Mouse (Mus musculus) forebrain, embryonic 16.5 days (tissue): ENCODE results near the gene A430005L14Rik. TPM values are rescaled to one million over a fixed set of nuclear protein-coding genes. Genes with fewer than 3 reads are reported as not detected.
"Not testable (repeated sequence)": the region's sequence is repeated elsewhere in the genome, so short reads cannot be mapped to it uniquely, and the experiment has no call there.

Experiments
- ATAC-seq: fragments of 200-750 bp; cut with Nextera tagmentation; 2 replicates; pipeline ENCODE4 v1.8.0; 2017; ENCODE audit warnings: mild to moderate bottlenecking, moderate library complexity
- H3K27ac ChIP-seq: fragments of 300-500 bp; sonication (generic); 2 replicates; pipeline ENCODE4 v1.5.1; 2014; ENCODE audit warnings: low read length, control low read depth
- H3K27me3 ChIP-seq: fragments of 300-500 bp; sonication (generic); replicated peaks from 2 replicates; pipeline ENCODE4 v1.6.1; 2014; ENCODE audit warnings: low read length; ENCODE audit not compliant: control insufficient read depth, insufficient read depth
- H3K36me3 ChIP-seq: fragments of 300-500 bp; sonication (generic); 2 replicates; pipeline ENCODE4 v1.6.1; 2014; ENCODE audit not compliant: control insufficient read depth, insufficient read depth
- H3K4me1 ChIP-seq: fragments of 300-500 bp; sonication (generic); replicated peaks from 2 replicates; pipeline ENCODE4 v1.6.1; 2014; ENCODE audit warnings: low read length; ENCODE audit not compliant: control insufficient read depth, insufficient read depth
- H3K4me2 ChIP-seq: fragments of 300-500 bp; sonication (generic); 2 replicates; pipeline ENCODE4 v1.6.1; 2014; ENCODE audit warnings: mild to moderate bottlenecking, low read length, control low read depth
- H3K4me3 ChIP-seq: fragments of 300-500 bp; sonication (generic); replicated peaks from 2 replicates; pipeline ENCODE4 v1.5.1; 2014; ENCODE audit warnings: mild to moderate bottlenecking, low read length, control low read depth
- H3K9ac ChIP-seq: fragments of 300-500 bp; sonication (generic); replicated peaks from 2 replicates; pipeline ENCODE4 v1.6.1; 2014; ENCODE audit warnings: low read depth, low read length, control low read depth
- H3K9me3 ChIP-seq: fragments of 300-500 bp; sonication (generic); 2 replicates; pipeline ENCODE4 v1.6.1; 2016; ENCODE audit warnings: low read length; ENCODE audit not compliant: control insufficient read depth
- WGBS: fragments of 180-500 bp; shearing (Covaris S2); extraction: QIAGEN DNeasy Blood & Tissue Kit; methylation state at CpG from one replicate; pipeline ENCODE4 v1.1.7; 2014; 5-methylcytosine and 5-hydroxymethylcytosine counted together
- polyA plus RNA-seq: library from polyadenylated mRNA; unstranded; fragments of >200 nt; fragmentation: Nextera tagmentation; extraction: Ambion mirVana; gene quantifications from 2 replicates; pipeline ENCODE4 v1.2.1, GENCODE M21; 2015

The A430005L14Rik gene
- 62.1 and 66.1 TPM in 2 replicates for polyA plus RNA-seq

GRCm38 (mm10) chr4:153956569-153957405 is at the start of gene A430005L14Rik:
TSS of gene A430005L14Rik (plus strand) at chr4:153957237.
- 2% methylated on average over 64 of the region's 67 CpGs for WGBS
- Histone ChIP-seq H3K9me3 (no peaks in the 10 kb centered on the region), H3K27ac (peak within 1 kb of the TSS; percentile 87), H3K4me3 (peak within 1 kb of the TSS; percentile 72), H3K4me2 (peak within 1 kb of the TSS; percentile 92), H3K27me3 (peaks cover 6% of the 10 kb centered on the region; the same call in 1 of the 2 replicates), H3K4me1 (peaks cover 20% of the 10 kb centered on the region), H3K36me3 (peaks cover 4% of the 10 kb centered on the region), H3K9ac (peak within 1 kb of the TSS; percentile 83)
- peak; percentile 95 for ATAC-seq

- Histone ChIP-seq H3K4me2 (no peak overlapping the region), H3K4me3 (no peak overlapping the region), H3K9ac (no peak overlapping the region), H3K36me3 (no peaks in the 10 kb centered on the region), H3K9me3 (no peaks in the 10 kb centered on the region), H3K27me3 (no peaks in the 10 kb centered on the region), H3K4me1 (no peaks in the 10 kb centered on the region), H3K27ac (no peak overlapping the region)
- 16% methylated on average over 11 of the region's 11 CpGs for WGBS
- no peak for ATAC-seq
These were observed 49.5 kb upstream of the A430005L14Rik start for GRCm38 (mm10) chr4:153907573-153907972.

- no peaks in the 10 kb centered on the region for H3K36me3 ChIP-seq
- H3K27ac ChIP-seq = no peak overlapping the region
- 60% methylated on average over 3 of the region's 3 CpGs for WGBS
- H3K4me3 ChIP-seq = no peak overlapping the region
- no peak for ATAC-seq
- no peaks in the 10 kb centered on the region for H3K9me3 ChIP-seq
- H3K4me1 ChIP-seq = peaks cover 9% of the 10 kb centered on the region
- H3K27me3 ChIP-seq = no peaks in the 10 kb centered on the region
- H3K9ac ChIP-seq = no peak overlapping the region
- H3K4me2 ChIP-seq = no peak overlapping the region
These were observed 43.4 kb upstream of the A430005L14Rik start for GRCm38 (mm10) chr4:153913635-153914034.

GRCm38 (mm10) chr4:153917773-153918500 is 39.1 kb upstream of the A430005L14Rik start:
- Histone ChIP-seq H3K36me3 (no peaks in the 10 kb centered on the region), H3K4me2 (no peak overlapping the region), H3K4me3 (no peak overlapping the region), H3K9ac (no peak overlapping the region), H3K27me3 (no peaks in the 10 kb centered on the region), H3K4me1 (peaks cover 17% of the 10 kb centered on the region), H3K27ac (peak overlapping the region; percentile 6; the same call in 1 of the 2 replicates), H3K9me3 (no peaks in the 10 kb centered on the region)
- WGBS = 42% methylated on average over 8 of the region's 8 CpGs
- ATAC-seq = peak; percentile 71

GRCm38 (mm10) chr4:153920517-153921233 is 36.4 kb upstream of the A430005L14Rik start:
- ATAC-seq = peak; percentile 40; the same call in 1 of the 2 replicates
- Histone ChIP-seq H3K27me3 (no peaks in the 10 kb centered on the region), H3K9ac (no peak overlapping the region), H3K4me1 (peaks cover 17% of the 10 kb centered on the region), H3K4me3 (no peak overlapping the region), H3K4me2 (no peak overlapping the region), H3K27ac (peak overlapping the region; percentile 49; the same call in 1 of the 2 replicates), H3K36me3 (no peaks in the 10 kb centered on the region), H3K9me3 (no peaks in the 10 kb centered on the region)
- WGBS = 36% methylated on average over 9 of the region's 9 CpGs

- WGBS = 43% methylated on average over 4 of the region's 4 CpGs
- H3K4me1 ChIP-seq = peaks cover 17% of the 10 kb centered on the region
- not testable (repeated sequence) for H3K27me3 ChIP-seq
These were observed 34.9 kb upstream of the A430005L14Rik start for GRCm38 (mm10) chr4:153922090-153922489.

GRCm38 (mm10) chr4:153928772-153929299 is 28.2 kb upstream of the A430005L14Rik start:
- H3K36me3 ChIP-seq = no peaks in the 10 kb centered on the region
- ATAC-seq = peak; percentile 77
- no peak overlapping the region for H3K9ac ChIP-seq
- H3K9me3 ChIP-seq = no peaks in the 10 kb centered on the region
- H3K4me2 ChIP-seq = no peak overlapping the region
- no peak overlapping the region for H3K4me3 ChIP-seq
- no peaks in the 10 kb centered on the region for H3K27me3 ChIP-seq
- H3K4me1 ChIP-seq = peaks cover 18% of the 10 kb centered on the region
- WGBS = 26% methylated on average over 11 of the region's 11 CpGs
- H3K27ac ChIP-seq = no peak overlapping the region; the same call in 1 of the 2 replicates

More at GRCm38 (mm10) chr4:153922090-153922489, 34.9 kb upstream of the A430005L14Rik start:
- ATAC-seq, H3K36me3 ChIP-seq, H3K4me2 ChIP-seq, H3K9ac ChIP-seq, H3K9me3 ChIP-seq, H3K4me3 ChIP-seq, H3K27ac ChIP-seq: not testable (repeated sequence)

GRCm38 (mm10) chr4:153929425-153929824 is 27.6 kb upstream of the A430005L14Rik start:
- ATAC-seq = peak; percentile 39
- 66% methylated on average over 10 of the region's 10 CpGs for WGBS

More at GRCm38 (mm10) chr4:153929425-153929824, 27.6 kb upstream of the A430005L14Rik start:
- no peak overlapping the region for H3K27ac ChIP-seq
- no peaks in the 10 kb centered on the region for H3K9me3 ChIP-seq
- peaks cover 18% of the 10 kb centered on the region for H3K4me1 ChIP-seq
- H3K36me3 ChIP-seq = no peaks in the 10 kb centered on the region
- no peaks in the 10 kb centered on the region for H3K27me3 ChIP-seq
- H3K9ac ChIP-seq = no peak overlapping the region
- H3K4me2 ChIP-seq = no peak overlapping the region
- H3K4me3 ChIP-seq = no peak overlapping the region
